11 mouse cellular contexts compared by ENCODE assay signal in the genomic region with DNA sequence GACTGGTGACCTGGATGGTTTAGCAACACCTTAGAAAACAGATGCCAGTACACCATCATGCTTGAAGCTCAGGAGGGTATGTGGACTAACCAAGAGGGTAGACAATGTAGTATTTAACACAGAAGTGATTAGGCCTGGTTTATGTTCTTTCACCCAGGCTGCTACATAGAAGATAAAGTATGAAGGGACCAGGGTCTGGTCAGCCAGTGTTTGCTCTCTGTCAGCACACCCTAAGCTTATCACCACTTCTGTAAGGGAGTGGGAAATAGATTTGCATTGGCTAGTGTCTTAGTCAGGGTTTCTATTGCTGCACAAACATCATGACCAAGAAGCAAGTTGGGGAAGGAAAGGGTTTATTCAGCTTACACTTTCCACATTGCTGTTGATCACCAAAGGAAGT.
"Had no signal": no experiment of that assay in that cellular context is flagged by ENCODE, and none has a peak within 500 bp of the region (broad histone marks: within the 10 kb centered on the region; RNA-seq: fewer than 3 reads in every experiment).

No protein-coding gene starts in this region.

- H3K9ac ChIP-seq: limb, embryonic 12.5 days; liver, embryonic 14.5 days; midbrain, embryonic 13.5 days had no signal

- H3K4me3 ChIP-seq: limb, embryonic 12.5 days; midbrain, embryonic 13.5 days had no signal

- H3K9me3 ChIP-seq: limb, embryonic 12.5 days; midbrain, embryonic 13.5 days had no signal

- H3K4me2 ChIP-seq: limb, embryonic 12.5 days; midbrain, embryonic 13.5 days had no signal

- DNase-seq: kidney, adult 8-10 months; kidney, postnatal 25 days; liver; lung, adult 18-20 months; right cerebral cortex, postnatal 14 days; thymus, adult 2 months; thymus, postnatal 25 days had no signal

- ATAC-seq: inflammation-experienced regulatory T-cells, adult 6 months; midbrain, embryonic 13.5 days had no signal

- H3K4me1 ChIP-seq: limb, embryonic 12.5 days; midbrain, embryonic 13.5 days had no signal

- H3K36me3 ChIP-seq: limb, embryonic 12.5 days; midbrain, embryonic 13.5 days had no signal

- H3K27me3 ChIP-seq: limb, embryonic 12.5 days; midbrain, embryonic 13.5 days had no signal

- H3K27ac ChIP-seq: limb, embryonic 12.5 days; liver, embryonic 14.5 days; midbrain, embryonic 13.5 days had no signal
